Mouse (Mus musculus): ENCODE data around the gene Arrdc2. TPM values are rescaled to one million over a fixed set of nuclear protein-coding genes. Genes with fewer than 3 reads are reported as not detected.

Gene Arrdc2
- total RNA-seq, 1 experiment: 11.4 TPM

DNA sequence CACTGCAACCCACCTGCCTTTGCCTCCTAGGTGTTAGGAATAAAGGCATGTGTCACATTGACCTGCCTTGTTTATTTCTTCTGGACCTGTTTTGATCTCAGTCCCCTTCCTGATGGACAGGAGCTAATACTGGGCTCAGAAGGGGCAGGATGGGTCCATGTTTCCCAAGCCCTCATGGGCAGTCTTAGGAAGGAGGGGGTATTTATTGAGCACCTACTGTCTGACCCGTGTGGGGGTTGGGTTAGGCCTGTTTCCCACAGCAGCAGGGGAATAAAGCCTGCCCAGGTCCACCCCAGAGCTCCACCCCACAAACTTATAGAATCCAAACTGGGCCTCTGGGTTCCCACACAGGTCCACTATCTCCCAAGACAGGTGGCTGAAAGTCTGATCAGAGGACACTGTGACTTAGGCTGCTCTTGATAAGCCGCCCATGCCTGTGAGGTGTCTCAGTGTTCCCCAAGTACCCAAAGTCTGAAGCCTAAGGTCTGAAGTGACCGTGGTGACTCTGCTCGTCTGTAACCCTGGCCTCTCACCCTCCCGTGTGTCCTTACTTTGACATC lies 3.8 kb upstream of the Arrdc2 start:
- Histone ChIP-seq H3K36me3 (ENCODE audit: control insufficient read depth, insufficient read depth, low read length, poor library complexity, severe bottlenecking) (no peaks in the 10 kb centered on the region), H3K9ac (ENCODE audit: insufficient read depth, low read depth, low read length, poor library complexity, severe bottlenecking) (no peak overlapping the region), H3K4me1 (ENCODE audit: control insufficient read depth in 2 of 2, insufficient read depth in 2 of 2, low read length in 2 of 2, poor library complexity in 1 of 2) (peaks cover 4 to 21% of the 10 kb centered on the region in 2 experiments; a peak in 3 of 4 replicates), H3K9me3 (ENCODE audit: control insufficient read depth, insufficient read depth, low read depth, low read length) (no peaks in the 10 kb centered on the region), H3K27ac (ENCODE audit: insufficient read depth, low read depth, low read length, poor library complexity, severe bottlenecking) (no peak overlapping the region), H3K4me3 (ENCODE audit: insufficient read depth in 1 of 2, low read depth in 1 of 2, low read length in 2 of 2, poor library complexity in 1 of 2, severe bottlenecking in 1 of 2) (no peak overlapping the region)
- in situ Hi-C loops (cut with MboI; ENCODE audit: low sequenced_read_pairs in 2 of 2, unreplicated experiment in 2 of 2): no loop called here
- DNase-seq (ENCODE audit: low read depth, low spot score): no peak
- TF ChIP-seq CHD2 (IDR thresholded peaks at IDR 0.05; ENCODE audit: low read depth, low read length): no peak
- no peak for TF ChIP-seq HCFC1 (IDR thresholded peaks at IDR 0.05; ENCODE audit: borderline replicate concordance, insufficient read depth, low read length)
- TF ChIP-seq MAFK (IDR thresholded peaks at IDR 0.05; ENCODE audit: insufficient read depth, low read depth, low read length): no peak
- no peak for TF ChIP-seq ZC3H11A (IDR thresholded peaks at IDR 0.05; ENCODE audit: borderline replicate concordance, low read depth, low read length)
- no peak for TF ChIP-seq ZNF384 (IDR thresholded peaks at IDR 0.05; ENCODE audit: low read depth, low read length)

DNA sequence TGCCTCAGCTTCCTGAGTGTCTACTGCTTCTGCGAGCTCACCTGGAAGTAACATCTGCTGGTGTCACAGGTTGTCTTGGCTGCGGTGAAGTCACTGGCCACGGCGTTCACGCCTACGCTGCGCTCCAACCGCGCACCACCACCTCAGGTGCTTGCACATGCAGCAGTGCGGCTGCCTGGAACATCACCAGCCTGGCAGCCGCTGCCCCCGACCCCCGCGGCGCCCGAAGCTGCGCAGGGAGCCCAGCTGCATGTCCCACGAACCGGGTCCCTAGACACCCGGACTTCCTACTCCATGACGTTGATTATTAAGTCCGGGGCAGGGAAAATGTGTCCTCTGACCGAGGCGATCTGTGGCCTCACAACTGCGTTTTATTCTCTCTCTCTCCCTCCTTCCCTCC lies 3.0 kb upstream of the Arrdc2 start:
- no peaks in the 10 kb centered on the region for H3K36me3 ChIP-seq (ENCODE audit: control insufficient read depth, insufficient read depth, low read length, poor library complexity, severe bottlenecking)
- TF ChIP-seq CHD2 (IDR thresholded peaks at IDR 0.05; ENCODE audit: low read depth, low read length) (no peak), ZC3H11A (IDR thresholded peaks at IDR 0.05; ENCODE audit: borderline replicate concordance, low read depth, low read length) (no peak), MAFK (IDR thresholded peaks at IDR 0.05; ENCODE audit: insufficient read depth, low read depth, low read length) (no peak), HCFC1 (IDR thresholded peaks at IDR 0.05; ENCODE audit: borderline replicate concordance, insufficient read depth, low read length) (no peak), ZNF384 (IDR thresholded peaks at IDR 0.05; ENCODE audit: low read depth, low read length) (no peak)
- in situ Hi-C loops (cut with MboI; ENCODE audit: low sequenced_read_pairs in 2 of 2, unreplicated experiment in 2 of 2): no loop called here
- no peak for DNase-seq (ENCODE audit: low read depth, low spot score)
- no peak overlapping the region for H3K9ac ChIP-seq (ENCODE audit: insufficient read depth, low read depth, low read length, poor library complexity, severe bottlenecking)
- H3K4me1 ChIP-seq (ENCODE audit: control insufficient read depth in 2 of 2, insufficient read depth in 2 of 2, low read length in 2 of 2, poor library complexity in 1 of 2): peaks cover 4 to 15% of the 10 kb centered on the region in 2 experiments; a peak in 3 of 4 replicates
- peak overlapping the region in 1 of 2 experiments; percentile 29; a peak in 1 of 4 replicates for H3K4me3 ChIP-seq (ENCODE audit: insufficient read depth in 1 of 2, low read depth in 1 of 2, low read length in 2 of 2, poor library complexity in 1 of 2, severe bottlenecking in 1 of 2)
- no peak overlapping the region for H3K27ac ChIP-seq (ENCODE audit: insufficient read depth, low read depth, low read length, poor library complexity, severe bottlenecking)
- H3K9me3 ChIP-seq (ENCODE audit: control insufficient read depth, insufficient read depth, low read depth, low read length): no peaks in the 10 kb centered on the region

DNA sequence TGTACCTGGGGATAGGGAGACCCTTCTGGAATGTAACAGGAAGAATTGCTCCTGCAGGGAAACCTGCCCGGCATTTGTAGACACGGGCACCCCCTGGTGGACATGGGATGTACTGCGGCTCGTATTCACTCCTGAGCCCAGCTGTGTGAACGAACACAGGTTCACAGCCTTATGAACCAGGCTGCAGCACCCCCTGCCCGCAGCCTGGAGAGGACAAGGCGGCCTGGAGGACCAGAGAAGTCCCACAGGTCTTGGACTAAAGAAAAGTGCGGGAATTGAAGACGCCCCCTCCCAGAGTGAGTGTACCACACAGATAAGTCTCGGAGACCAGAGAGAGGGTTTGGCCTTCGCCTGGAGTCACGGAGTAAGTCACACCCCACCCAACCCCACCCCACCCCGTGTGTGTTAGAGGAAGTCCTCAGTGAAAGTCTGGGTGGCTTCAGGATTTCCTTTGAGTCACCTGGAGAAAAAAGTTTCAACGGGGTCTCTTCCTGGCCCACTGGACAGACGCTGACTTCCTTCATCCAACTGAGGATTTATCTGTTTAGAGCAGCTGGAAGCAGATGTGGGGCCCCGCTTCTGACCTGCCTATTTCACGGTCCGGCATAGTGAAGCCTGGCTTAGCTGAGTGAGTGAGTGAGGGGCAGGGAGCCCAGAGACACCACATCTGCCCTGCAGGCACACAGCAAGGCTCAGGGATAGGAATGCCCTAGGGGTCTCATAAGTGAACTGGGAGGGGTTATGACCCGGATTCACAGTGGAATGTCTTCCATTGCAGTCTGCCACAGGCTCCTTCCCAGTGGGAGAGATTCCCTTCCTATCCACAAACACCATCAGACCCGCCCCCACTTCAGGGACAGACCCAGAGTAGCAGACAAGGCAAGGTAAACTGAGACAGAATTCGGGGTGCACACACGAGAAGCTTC lies 1.9 kb upstream of the Arrdc2 start:
- no peak overlapping the region for H3K27ac ChIP-seq (ENCODE audit: insufficient read depth, low read depth, low read length, poor library complexity, severe bottlenecking)
- no peak overlapping the region for H3K4me3 ChIP-seq (ENCODE audit: insufficient read depth in 1 of 2, low read depth in 1 of 2, low read length in 2 of 2, poor library complexity in 1 of 2, severe bottlenecking in 1 of 2)

DNA sequence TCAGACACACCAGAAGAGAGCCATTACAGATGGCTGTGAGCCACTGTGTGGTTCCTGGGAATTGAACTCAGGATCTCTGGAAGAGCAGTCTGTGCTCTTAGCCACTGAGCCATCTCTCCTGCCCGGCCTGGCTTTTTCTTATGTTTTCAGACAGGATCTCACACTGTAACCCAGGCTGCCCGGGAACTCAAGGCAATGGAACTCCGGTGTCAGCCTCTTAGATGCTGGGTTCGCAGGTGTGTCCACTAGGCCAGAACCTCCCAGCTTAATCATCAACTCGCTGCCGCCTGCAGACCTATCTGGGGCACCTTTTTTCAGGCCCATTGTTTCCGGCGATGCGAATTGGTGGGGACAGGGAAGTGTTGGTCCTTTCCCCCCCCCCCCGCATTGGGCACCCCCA lies 1.1 kb upstream of the Arrdc2 start:
- TF ChIP-seq ZC3H11A (IDR thresholded peaks at IDR 0.05; ENCODE audit: borderline replicate concordance, low read depth, low read length): no peak
- no peak for TF ChIP-seq HCFC1 (IDR thresholded peaks at IDR 0.05; ENCODE audit: borderline replicate concordance, insufficient read depth, low read length)
- TF ChIP-seq CHD2 (IDR thresholded peaks at IDR 0.05; ENCODE audit: low read depth, low read length): no peak
- no peak for TF ChIP-seq ZNF384 (IDR thresholded peaks at IDR 0.05; ENCODE audit: low read depth, low read length)
- no peak for TF ChIP-seq MAFK (IDR thresholded peaks at IDR 0.05; ENCODE audit: insufficient read depth, low read depth, low read length)
- Histone ChIP-seq H3K9me3 (ENCODE audit: control insufficient read depth, insufficient read depth, low read depth, low read length) (no peaks in the 10 kb centered on the region), H3K4me1 (ENCODE audit: control insufficient read depth in 2 of 2, insufficient read depth in 2 of 2, low read length in 2 of 2, poor library complexity in 1 of 2) (peaks cover 4 to 11% of the 10 kb centered on the region in 2 experiments; a peak in 3 of 4 replicates), H3K9ac (ENCODE audit: insufficient read depth, low read depth, low read length, poor library complexity, severe bottlenecking) (no peak overlapping the region), H3K27ac (ENCODE audit: insufficient read depth, low read depth, low read length, poor library complexity, severe bottlenecking) (no peak overlapping the region), H3K36me3 (ENCODE audit: control insufficient read depth, insufficient read depth, low read length, poor library complexity, severe bottlenecking) (peaks cover 13% of the 10 kb centered on the region), H3K4me3 (ENCODE audit: insufficient read depth in 1 of 2, low read depth in 1 of 2, low read length in 2 of 2, poor library complexity in 1 of 2, severe bottlenecking in 1 of 2) (no peak overlapping the region)
- in situ Hi-C loops (cut with MboI; ENCODE audit: low sequenced_read_pairs in 2 of 2, unreplicated experiment in 2 of 2): no loop called here
- DNase-seq (ENCODE audit: low read depth, low spot score): no peak

More for the DNA sequence above, 1.9 kb upstream of the Arrdc2 start:
- Histone ChIP-seq H3K9me3 (ENCODE audit: control insufficient read depth, insufficient read depth, low read depth, low read length) (no peaks in the 10 kb centered on the region), H3K36me3 (ENCODE audit: control insufficient read depth, insufficient read depth, low read length, poor library complexity, severe bottlenecking) (peaks cover 7% of the 10 kb centered on the region; the same call in 1 of the 2 replicates), H3K4me1 (ENCODE audit: control insufficient read depth in 2 of 2, insufficient read depth in 2 of 2, low read length in 2 of 2, poor library complexity in 1 of 2) (peaks cover 4 to 13% of the 10 kb centered on the region in 2 experiments; a peak in 3 of 4 replicates), H3K9ac (ENCODE audit: insufficient read depth, low read depth, low read length, poor library complexity, severe bottlenecking) (no peak overlapping the region)
- in situ Hi-C loops (cut with MboI; ENCODE audit: low sequenced_read_pairs in 2 of 2, unreplicated experiment in 2 of 2): no loop called here
- DNase-seq (ENCODE audit: low read depth, low spot score): peak; percentile 89
- no peak for TF ChIP-seq HCFC1 (IDR thresholded peaks at IDR 0.05; ENCODE audit: borderline replicate concordance, insufficient read depth, low read length)
- TF ChIP-seq MAFK (IDR thresholded peaks at IDR 0.05; ENCODE audit: insufficient read depth, low read depth, low read length): no peak
- TF ChIP-seq ZNF384 (IDR thresholded peaks at IDR 0.05; ENCODE audit: low read depth, low read length): no peak
- no peak for TF ChIP-seq CHD2 (IDR thresholded peaks at IDR 0.05; ENCODE audit: low read depth, low read length)
- TF ChIP-seq ZC3H11A (IDR thresholded peaks at IDR 0.05; ENCODE audit: borderline replicate concordance, low read depth, low read length): no peak

All from ES-E14 (cell line).